19 mouse cellular contexts compared by ENCODE assay signal in the genomic region with DNA sequence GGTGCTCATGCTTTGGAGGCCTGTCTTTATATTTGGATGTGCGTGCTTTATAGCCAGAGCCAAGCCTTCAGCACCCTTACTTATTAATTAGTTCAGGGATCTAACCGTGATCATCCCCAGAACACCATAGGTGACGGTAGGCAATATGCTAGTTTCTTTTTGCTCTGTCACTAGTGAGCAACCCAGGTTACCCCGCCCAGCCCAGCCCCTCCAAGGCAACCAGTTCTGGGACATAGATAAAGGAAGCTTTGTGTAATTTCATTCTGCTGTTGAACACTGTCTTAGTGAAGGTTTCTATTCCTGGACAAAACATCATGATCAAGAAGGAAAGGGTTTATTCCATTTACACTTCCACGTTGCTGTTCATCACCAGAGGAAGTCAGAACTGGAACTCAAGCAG.
A peak's percentile ranks its signal among the peaks of the same experiment; 100 is the strongest.
DNase-seq lines count a peak whose midpoint lies in the region; ATAC-seq and TF ChIP-seq lines count a peak whose summit lies in the region.
"Had no signal": no experiment of that assay in that cellular context is flagged by ENCODE, and none has a peak within 500 bp of the region (broad histone marks: within the 10 kb centered on the region; RNA-seq: fewer than 3 reads in every experiment).

No protein-coding gene starts in this region.

- H3K4me1 ChIP-seq in erythroblast, embryonic 14.5 days (ENCODE audit: control insufficient read depth), result peaks cover 99% of the 10 kb centered on the region
- peaks cover 98% of the 10 kb centered on the region for H3K4me1 ChIP-seq in G1E (ENCODE audit: insufficient read depth, low read depth, low read length)
- peaks cover 62% of the 10 kb centered on the region for H3K4me1 ChIP-seq in intestine, embryonic 15.5 days (replicated peaks)
- peaks cover 100% of the 10 kb centered on the region for H3K4me1 ChIP-seq in liver, embryonic 13.5 days (replicated peaks)

- no peak overlapping the region for H3K9ac ChIP-seq in intestine, embryonic 15.5 days
- H3K9ac ChIP-seq in liver, embryonic 13.5 days, result peak overlapping the region; percentile 60
- H3K9ac ChIP-seq: embryonic facial prominence, embryonic 15.5 days; lung, embryonic 15.5 days had no signal

- H3K27ac ChIP-seq in intestine, embryonic 15.5 days, result peak overlapping the region; percentile 22; the same call in 1 of the 2 replicates
- H3K27ac ChIP-seq in liver, embryonic 13.5 days, result peak overlapping the region; percentile 87
- H3K27ac ChIP-seq: embryonic facial prominence, embryonic 15.5 days; forebrain, embryonic 10.5 days; heart, embryonic 10.5 days; lung, embryonic 15.5 days had no signal

- peaks cover 86% of the 10 kb centered on the region for H3K36me3 ChIP-seq in erythroblast, embryonic 14.5 days (ENCODE audit: control insufficient read depth)
- peaks cover 80% of the 10 kb centered on the region for H3K36me3 ChIP-seq in G1E (replicated peaks)
- H3K36me3 ChIP-seq in intestine, embryonic 15.5 days, result no peaks in the 10 kb centered on the region
- H3K36me3 ChIP-seq in liver, embryonic 13.5 days, result peaks cover 13% of the 10 kb centered on the region

- TF ChIP-seq CTCF in G1E (IDR thresholded peaks at IDR 0.05; ENCODE audit: low read depth, low read length), result no peak

- 73% methylated on average over 5 of the region's 5 CpGs for WGBS in intestine, embryonic 15.5 days
- 31% methylated on average over 5 of the region's 5 CpGs for WGBS in liver, embryonic 13.5 days (ENCODE audit: insufficient replicate concordance)

- no peak overlapping the region for H3K4me2 ChIP-seq in intestine, embryonic 15.5 days (replicated peaks)
- peak overlapping the region; percentile 66 for H3K4me2 ChIP-seq in liver, embryonic 13.5 days
- H3K4me2 ChIP-seq: embryonic facial prominence, embryonic 15.5 days; lung, embryonic 15.5 days had no signal

- peak overlapping the region; percentile 33 for H3K4me3 ChIP-seq in erythroblast, embryonic 14.5 days (replicated peaks)
- peak overlapping the region; percentile 25; the same call in 1 of the 2 replicates for H3K4me3 ChIP-seq in G1E (ENCODE audit: low read depth, low read length)
- H3K4me3 ChIP-seq in intestine, embryonic 15.5 days (replicated peaks), result no peak overlapping the region
- 0 out of 2 replicates have a peak overlapping the region, but pooled peaks have one; percentile 5 for H3K4me3 ChIP-seq in liver, embryonic 13.5 days (replicated peaks)
- H3K4me3 ChIP-seq: embryonic facial prominence, embryonic 15.5 days; forebrain, embryonic 10.5 days; heart, embryonic 10.5 days; lung, embryonic 15.5 days had no signal

- DNase-seq in G1E (ENCODE audit: low spot score), result no peak
- no peak for DNase-seq in liver, embryonic 13.5 days
- DNase-seq in adrenal gland, postnatal 14 days, result no peak
- no peak for DNase-seq in left cerebral cortex, adult 11 months (ENCODE audit: low spot score)
- DNase-seq in adrenal gland, adult 2 months, result no peak
- DNase-seq: adrenal gland, postnatal 36 days; cerebellum, adult 8-10 months; kidney, postnatal 14 days; layer of hippocampus, postnatal 36 days; lung, postnatal 4 days; midbrain, embryonic 14.5 days; thymus, adult 18-20 months had no signal

- no peak for ATAC-seq in erythroblast, adult 5-6 weeks (replicated peaks; ENCODE audit: low FRiP score, poor library complexity, severe bottlenecking)
- ATAC-seq in G1E (ENCODE audit: extremely low read depth, insufficient number of reproducible peaks, low FRiP score, poor library complexity, severe bottlenecking), result no peak
- ATAC-seq in intestine, embryonic 15.5 days, result no peak
- peak; percentile 50; the same call in 1 of the 2 replicates for ATAC-seq in liver, embryonic 13.5 days (ENCODE audit: low read depth)

- H3K9me3 ChIP-seq in erythroblast, embryonic 14.5 days (ENCODE audit: control insufficient read depth, low read length), result no peaks in the 10 kb centered on the region
- H3K9me3 ChIP-seq in G1E (replicated peaks), result no peaks in the 10 kb centered on the region
- no peaks in the 10 kb centered on the region for H3K9me3 ChIP-seq in intestine, embryonic 15.5 days
- no peaks in the 10 kb centered on the region for H3K9me3 ChIP-seq in liver, embryonic 13.5 days (replicated peaks)
- H3K9me3 ChIP-seq: embryonic facial prominence, embryonic 15.5 days; forebrain, embryonic 10.5 days; heart, embryonic 10.5 days; lung, embryonic 15.5 days had no signal

- no peaks in the 10 kb centered on the region for H3K27me3 ChIP-seq in erythroblast, embryonic 14.5 days (ENCODE audit: control insufficient read depth)
- H3K27me3 ChIP-seq in G1E (ENCODE audit: insufficient read depth, low read length), result no peaks in the 10 kb centered on the region
- H3K27me3 ChIP-seq in intestine, embryonic 15.5 days (replicated peaks), result no peaks in the 10 kb centered on the region
- H3K27me3 ChIP-seq in liver, embryonic 13.5 days, result no peaks in the 10 kb centered on the region
- H3K27me3 ChIP-seq: embryonic facial prominence, embryonic 15.5 days; lung, embryonic 15.5 days had no signal
